Mouse (Mus musculus) heart, postnatal 4 days (tissue): Measurements from ENCODE around the gene Tpbg. TPM values are rescaled to one million over a fixed set of nuclear protein-coding genes. Genes with fewer than 3 reads are reported as not detected.
"Not testable (repeated sequence)": the region's sequence is repeated elsewhere in the genome, so short reads cannot be mapped to it uniquely, and the experiment has no call there.

Experiments used
- DNase-seq: peaks from one replicate; pipeline ENCODE4 v3.0.0; 2021
- total RNA-seq, 2 experiments: library from RNA; stranded (reverse); gene quantifications; 2 replicates each; pipeline ENCODE4 v1.2.3; 2021

The Tpbg gene
- 1 to 10 TPM; 4.4 to 6.2 TPM for total RNA-seq

- DNase-seq = peak; percentile 54
Observed at GRCm38 (mm10) chr9:85842351-85843011, at the start of gene Tpbg. Gene Tpbg (plus strand): TSS chr9:85842380.

DNA sequence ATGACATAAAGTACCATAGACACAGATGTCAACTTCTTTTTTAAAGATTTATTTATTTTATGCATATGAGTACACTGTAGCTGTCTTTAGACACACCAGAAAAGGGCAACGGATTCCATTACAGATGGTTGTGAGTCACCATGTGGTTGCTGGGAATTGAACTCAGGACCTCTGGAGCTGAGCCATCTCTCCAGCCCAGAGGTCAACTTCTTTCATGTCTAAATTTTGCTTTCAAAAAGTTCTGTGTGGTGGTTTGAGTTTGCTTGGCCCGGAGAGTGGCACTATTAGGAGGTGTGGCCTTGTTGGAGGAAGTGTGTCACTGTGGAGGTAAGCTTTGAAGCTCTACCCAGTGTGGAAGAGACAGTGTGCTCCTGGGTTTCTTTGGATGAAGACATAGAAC is 40.2 kb upstream of the Tpbg start:
- DNase-seq = not testable (repeated sequence)

DNA sequence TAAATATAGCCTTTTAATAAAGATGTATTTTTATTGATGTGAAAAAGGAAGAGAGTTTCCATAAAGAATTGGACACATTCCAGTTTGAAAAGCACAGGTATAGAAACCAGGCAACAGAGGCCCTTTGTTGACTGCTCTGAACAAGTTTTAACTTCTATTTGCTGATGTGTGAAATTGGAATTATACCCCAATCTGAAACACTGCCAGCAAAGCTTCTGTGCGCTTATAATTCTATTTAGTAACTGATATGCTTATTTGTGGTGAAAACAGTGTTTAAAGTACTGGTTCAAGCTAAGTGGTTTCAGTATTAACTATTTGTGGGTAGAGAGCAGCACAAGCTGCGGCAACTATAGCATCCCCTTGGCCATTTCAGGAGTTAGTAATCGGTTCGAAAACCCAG is 39.6 kb upstream of the Tpbg start:
- DNase-seq = no peak

DNA sequence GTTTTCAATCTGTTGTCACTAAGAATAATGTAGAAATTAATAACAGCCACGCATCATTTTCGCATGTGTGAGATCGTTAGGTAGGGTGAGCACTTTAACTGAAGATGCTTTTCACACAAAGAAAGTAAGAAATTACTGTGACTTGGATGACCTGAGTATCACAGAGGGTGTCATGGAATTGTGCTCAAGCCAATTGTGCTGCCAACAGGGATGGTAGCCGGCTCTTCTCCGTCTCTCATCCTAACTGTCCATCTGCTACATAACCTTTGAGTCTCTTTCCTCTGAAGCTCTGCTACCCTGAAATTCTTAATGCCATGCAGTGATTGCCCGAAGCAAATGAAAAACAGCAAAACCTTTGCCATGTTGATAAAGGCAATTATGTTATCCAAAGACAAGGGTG is 35.8 kb upstream of the Tpbg start:
- no peak for DNase-seq

DNA sequence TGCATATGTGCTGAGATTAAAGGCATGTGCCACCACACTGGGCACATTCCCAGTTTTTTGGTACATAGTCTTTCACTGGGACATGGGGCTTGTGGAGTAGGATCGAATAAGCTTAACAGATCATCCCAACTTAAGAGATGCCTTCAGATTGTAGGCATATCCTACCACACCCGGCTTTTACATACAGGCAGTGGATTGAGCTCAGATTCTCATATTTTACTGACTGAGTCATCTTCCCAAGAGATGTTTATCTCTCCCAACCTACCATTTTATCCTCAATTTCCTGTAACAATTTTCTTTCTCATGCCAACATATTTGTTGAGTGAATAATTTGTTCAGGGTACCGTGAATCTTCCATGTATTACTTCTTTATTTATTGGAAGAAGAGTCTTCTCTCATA is 32.9 kb upstream of the Tpbg start:
- no peak for DNase-seq

DNA sequence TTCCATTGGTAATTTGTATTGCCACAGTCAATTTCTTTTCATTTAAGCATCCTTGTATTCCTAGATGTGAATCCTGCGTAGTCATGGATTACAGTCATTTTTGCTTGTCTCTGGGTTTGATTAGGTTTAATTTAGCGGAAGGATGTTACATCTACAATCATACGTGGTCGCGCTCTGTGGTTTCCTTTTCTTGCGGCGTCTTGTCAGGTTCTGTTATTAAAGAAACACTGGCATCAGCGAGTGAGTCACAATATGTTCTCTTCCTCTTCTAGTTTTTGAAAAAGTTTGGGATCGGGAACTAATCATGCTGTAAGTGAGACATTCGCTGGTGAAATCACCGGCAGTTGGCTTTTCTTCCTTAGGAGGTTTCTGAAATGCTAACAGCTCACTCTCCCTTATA is 21.4 kb upstream of the Tpbg start:
- DNase-seq = no peak

- no peak for DNase-seq
Observed at GRCm38 (mm10) chr9:85835521-85836425, 6.4 kb upstream of the Tpbg start.

DNA sequence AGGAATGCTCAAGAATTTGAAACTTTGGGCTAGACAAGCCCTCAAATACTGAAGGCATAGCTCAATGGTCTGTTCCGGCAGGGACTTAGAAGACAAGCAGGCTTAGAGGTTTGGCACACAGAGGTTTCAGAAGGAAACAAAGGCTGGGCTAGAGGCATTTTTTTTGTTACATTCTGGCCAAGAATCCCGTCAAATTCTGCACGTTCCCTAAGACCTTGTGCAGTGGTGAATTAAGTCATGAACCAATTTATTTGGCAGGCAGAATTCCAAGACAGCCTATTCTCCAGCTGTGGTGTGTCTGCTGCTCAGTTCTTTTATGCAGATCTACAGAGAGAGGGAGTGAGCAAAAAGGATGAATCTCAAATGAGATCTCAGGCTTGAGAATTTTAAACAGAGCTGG is 2.6 kb upstream of the Tpbg start:
- no peak for DNase-seq

GRCm38 (mm10) chr9:85841891-85842290 is 289 bp upstream of the Tpbg start:
- peak; percentile 64 for DNase-seq

GRCm38 (mm10) chr9:85843031-85843890 is 1.1 kb downstream of the Tpbg start:
- peak; percentile 55 for DNase-seq

GRCm38 (mm10) chr9:85843891-85844646 is 1.9 kb downstream of the Tpbg start:
- peak; percentile 6 for DNase-seq

DNA sequence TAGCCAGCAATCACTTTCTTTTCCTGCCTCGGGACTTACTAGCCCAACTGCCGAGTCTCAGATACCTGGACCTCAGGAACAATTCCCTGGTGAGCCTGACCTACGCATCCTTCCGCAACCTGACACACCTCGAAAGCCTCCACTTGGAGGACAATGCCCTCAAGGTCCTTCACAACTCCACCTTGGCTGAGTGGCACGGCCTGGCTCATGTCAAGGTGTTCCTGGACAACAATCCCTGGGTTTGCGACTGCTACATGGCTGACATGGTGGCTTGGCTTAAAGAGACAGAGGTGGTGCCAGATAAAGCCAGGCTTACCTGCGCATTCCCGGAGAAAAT is 2.4 kb downstream of the Tpbg start:
- DNase-seq = no peak

- no peak for DNase-seq
Observed at GRCm38 (mm10) chr9:85846186-85846585, 4.0 kb downstream of the Tpbg start.

DNA sequence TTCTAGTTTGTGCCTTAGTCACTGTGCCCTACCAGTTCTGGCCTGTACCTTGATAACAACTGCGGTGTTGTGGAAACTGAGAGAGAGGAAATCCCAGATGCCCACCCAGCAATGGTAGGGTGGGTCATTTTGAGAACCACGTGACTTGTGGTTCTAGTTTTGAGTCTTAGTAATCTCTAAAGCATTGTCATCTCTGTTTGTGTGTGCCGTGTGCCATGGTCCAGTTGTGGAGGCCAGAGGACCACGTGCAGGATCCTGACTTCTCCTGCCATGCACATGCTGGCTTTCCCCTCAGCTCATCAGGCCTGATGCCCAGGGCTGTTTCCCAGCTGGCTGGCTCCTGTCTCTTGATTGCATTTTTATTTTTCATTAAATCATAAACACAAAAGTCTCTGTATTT is 12.6 kb downstream of the Tpbg start:
- no peak for DNase-seq

GRCm38 (mm10) chr9:85856511-85856910 is 14.3 kb downstream of the Tpbg start:
- DNase-seq = no peak

DNA sequence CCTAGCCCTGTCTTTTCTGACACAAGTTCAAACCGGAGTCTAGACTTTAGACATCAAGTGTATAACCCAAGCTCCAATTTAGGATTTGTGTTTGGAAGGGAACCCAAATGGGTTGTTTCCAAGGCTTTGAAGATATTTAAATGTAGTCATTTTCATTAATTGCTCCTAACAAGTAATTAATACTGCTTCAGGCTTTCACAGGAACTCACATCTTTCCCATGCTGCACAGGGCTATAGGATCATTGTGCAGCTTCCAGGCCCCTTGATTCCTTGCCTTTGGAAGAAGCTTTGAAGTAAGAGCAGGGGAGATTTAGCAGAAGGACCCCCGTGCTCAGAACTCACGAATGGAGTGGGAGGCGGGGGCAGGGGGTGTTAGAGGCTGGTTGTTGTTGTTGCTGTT is 18.9 kb downstream of the Tpbg start:
- no peak for DNase-seq

GRCm38 (mm10) chr9:85862562-85862961 is 20.4 kb downstream of the Tpbg start:
- no peak for DNase-seq

- DNase-seq = no peak
Observed at GRCm38 (mm10) chr9:85872908-85873307, 30.7 kb downstream of the Tpbg start.

DNA sequence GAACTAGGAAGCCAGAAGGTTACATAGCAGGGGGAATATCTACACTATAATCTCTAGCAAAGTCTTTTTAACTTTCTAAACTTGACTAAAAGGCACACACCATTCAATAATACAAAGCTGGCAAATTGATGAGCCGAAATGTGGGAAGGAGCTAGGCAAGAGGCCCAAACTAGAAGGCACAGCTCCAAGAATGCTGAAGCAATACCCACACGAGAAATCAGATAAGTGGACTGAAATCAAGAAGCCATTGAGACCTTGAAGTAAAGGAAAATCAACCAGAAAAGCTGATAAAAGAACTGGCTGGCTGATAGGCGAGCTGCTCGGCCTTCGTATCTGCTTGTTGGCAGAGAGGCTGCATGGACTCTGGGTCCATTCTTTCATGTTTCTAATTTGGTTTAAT is 51.5 kb downstream of the Tpbg start:
- DNase-seq = no peak
